Mouse (Mus musculus) left cerebral cortex, postnatal 4 days (tissue): ENCODE measurements around the gene Ralgps1. TPM values are rescaled to one million over a fixed set of nuclear protein-coding genes. Genes with fewer than 3 reads are reported as not detected.

Source experiments
- DNase-seq: peaks from one replicate; pipeline ENCODE4 v3.0.0-alpha.2; 2022
- intact Hi-C: fragments of 180-260 bp; cut with DNase I; formaldehyde crosslinking; loops from one replicate; pipeline ENCODE4 v1.15.1; 2025
- total RNA-seq, 2 experiments: library from RNA; stranded (reverse); gene quantifications; 2 replicates each; pipeline ENCODE4 v1.2.3; 2021

Ralgps1 gene
- total RNA-seq, 2 experiments from 2014 or later, result 117 to 123 TPM

GRCm38 (mm10) chr2:33363890-33364289 lies 7.4 kb downstream of the Ralgps1 start:
- intact Hi-C loops, result no loop called here
- DNase-seq, result no peak

DNA sequence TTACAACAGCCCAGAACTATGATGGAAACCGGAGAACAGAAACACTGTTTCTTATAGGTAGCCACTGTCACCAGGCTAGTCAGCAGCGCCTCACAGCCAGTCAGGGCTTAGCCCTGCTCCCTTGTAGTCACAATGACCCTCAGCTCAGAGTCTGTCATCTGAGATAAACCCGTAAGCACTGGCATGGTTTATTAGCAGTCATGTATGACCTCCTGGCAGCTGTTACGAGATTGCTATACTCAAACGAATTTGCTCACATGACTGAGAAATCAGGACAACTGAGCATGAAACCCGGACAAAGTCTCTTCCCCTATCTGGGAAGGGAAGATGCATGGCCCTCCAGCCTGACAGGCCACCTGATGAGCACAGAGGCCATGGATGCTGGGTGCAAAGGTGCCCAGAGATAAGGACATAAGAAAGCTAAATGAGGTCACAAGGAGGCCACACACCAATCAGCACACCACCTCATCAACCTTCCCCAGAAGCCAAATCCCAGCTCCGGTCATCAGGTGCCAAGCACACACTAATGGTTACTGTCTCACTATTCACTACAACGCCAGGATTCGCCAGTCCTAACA lies 10.1 kb downstream of the Ralgps1 start:
- intact Hi-C loops, result no loop called here

DNA sequence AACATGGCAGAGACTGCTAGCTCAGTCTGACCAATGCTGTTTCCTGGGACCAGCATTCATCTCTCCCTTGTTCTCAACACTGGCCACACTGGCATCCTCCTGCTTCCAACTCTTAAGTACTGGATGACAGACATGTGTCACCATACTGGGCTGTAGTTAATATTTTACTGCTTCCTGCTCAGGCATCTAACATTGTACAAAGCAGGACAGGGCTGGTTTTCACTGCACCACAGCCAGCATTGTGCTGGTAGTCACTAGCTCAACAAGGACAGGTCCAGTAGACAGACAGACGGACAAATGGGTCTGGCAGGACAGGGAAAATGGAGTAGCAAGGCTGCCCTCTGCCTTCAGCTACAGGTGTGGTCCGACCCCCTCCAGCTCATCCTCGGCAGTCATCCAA lies 10.7 kb downstream of the Ralgps1 start:
- no peak for DNase-seq
- intact Hi-C loops, result no loop called here

More for the DNA sequence above, 10.1 kb downstream of the Ralgps1 start:
- no peak for DNase-seq

- DNase-seq, result no peak
- intact Hi-C loops, result no loop called here
Observed at GRCm38 (mm10) chr2:33359184-33359583, 12.1 kb downstream of the Ralgps1 start.

GRCm38 (mm10) chr2:33357250-33357838 lies 13.9 kb downstream of the Ralgps1 start:
- intact Hi-C loops, result no loop called here
- DNase-seq, result no peak

DNA sequence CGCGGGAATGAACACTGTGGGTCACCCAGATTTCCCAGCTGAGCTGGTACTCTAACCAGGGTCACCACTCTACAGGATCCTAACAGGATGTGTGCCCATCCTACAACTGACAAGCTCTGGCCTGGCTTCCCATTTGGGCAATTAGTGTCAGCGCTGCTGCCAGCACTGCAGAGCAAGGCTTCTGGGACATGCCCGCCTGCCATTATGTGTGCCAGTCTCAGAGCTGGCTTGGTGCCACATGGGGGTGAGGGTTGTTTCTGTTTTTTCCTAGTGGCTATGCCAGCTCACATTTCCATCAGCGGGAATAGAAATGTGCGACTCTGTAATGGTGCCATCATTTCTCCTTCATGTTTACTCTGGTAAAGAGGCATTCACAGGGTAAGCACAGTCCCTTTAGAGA lies 15.7 kb downstream of the Ralgps1 start:
- DNase-seq, result peak; percentile 98

GRCm38 (mm10) chr2:33353432-33353831 lies 17.9 kb downstream of the Ralgps1 start:
- no peak for DNase-seq
- intact Hi-C loops, result no loop called here

More for the DNA sequence above, 15.7 kb downstream of the Ralgps1 start:
- intact Hi-C loops, result no loop called here

- DNase-seq, result no peak
- intact Hi-C loops, result no loop called here
Observed at GRCm38 (mm10) chr2:33351449-33351848, 19.8 kb downstream of the Ralgps1 start.

- intact Hi-C loops, result no loop called here
- DNase-seq, result no peak
Observed at GRCm38 (mm10) chr2:33350921-33351320, 20.4 kb downstream of the Ralgps1 start.

- DNase-seq, result no peak
- intact Hi-C loops, result no loop called here
Observed at GRCm38 (mm10) chr2:33349581-33349980, 21.7 kb downstream of the Ralgps1 start.

DNA sequence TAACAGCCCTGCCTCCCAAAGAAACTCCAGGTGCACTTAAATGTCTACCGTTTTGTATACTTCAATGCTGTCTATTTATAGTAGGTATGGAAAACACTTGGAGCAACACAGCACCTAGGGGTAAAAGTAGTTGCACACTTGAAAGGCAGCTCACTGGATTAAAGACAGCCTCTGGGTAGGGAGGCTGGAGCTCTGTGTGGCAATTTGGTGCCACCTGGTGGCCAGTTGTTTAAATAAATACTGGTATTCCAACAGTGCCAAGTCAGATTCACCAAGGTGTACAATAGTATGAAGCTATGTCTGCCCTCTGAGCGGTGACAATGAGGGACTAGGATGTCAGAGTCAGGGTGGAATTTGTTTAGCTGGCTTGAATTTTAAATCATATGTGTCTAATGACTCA lies 22.2 kb downstream of the Ralgps1 start:
- intact Hi-C loops, result no loop called here
- DNase-seq, result peak; percentile 82

DNA sequence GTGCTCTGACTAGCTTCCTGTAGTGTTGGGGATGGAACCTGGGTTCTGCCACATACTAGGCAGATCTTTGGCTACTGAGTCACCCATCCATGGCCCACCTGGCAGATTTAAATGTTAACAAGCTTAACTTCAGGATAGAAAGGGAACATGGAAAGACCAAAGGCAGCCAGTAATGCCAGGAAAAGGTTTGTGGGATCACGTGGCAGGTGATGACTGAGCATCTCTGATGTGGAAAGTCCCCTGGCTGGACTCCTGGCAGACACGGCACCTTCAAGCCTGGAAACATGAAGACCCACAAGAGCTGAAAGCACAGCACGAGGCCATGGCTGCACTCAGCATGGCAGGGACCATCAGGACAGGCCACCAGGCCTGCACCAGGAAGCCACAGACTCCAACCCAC lies 23.0 kb downstream of the Ralgps1 start:
- no peak for DNase-seq
- intact Hi-C loops, result no loop called here

DNA sequence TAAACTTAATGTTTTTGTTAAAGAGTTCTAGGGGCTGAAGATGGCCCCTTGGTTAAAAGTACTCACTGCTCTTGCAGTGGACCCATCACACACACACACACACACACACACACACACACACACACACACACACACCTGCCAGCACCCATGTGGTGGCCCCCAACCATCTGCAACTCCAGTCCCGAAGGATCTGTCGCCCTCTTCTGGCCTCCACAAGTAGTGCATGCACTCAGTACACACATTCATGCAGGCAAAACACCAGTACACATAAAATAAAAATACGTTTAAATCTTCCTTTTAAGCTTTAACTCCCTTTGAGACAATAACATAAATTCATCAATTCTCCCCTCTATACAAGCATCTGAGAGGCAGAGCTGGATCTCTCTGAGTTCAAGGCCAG lies 23.7 kb downstream of the Ralgps1 start:
- peak; percentile 77 for DNase-seq
- intact Hi-C loops, result loop anchor here (2.0 kb wide), 1 partner anchor 193 kb away; no protein-coding TSS in a partner anchor

DNA sequence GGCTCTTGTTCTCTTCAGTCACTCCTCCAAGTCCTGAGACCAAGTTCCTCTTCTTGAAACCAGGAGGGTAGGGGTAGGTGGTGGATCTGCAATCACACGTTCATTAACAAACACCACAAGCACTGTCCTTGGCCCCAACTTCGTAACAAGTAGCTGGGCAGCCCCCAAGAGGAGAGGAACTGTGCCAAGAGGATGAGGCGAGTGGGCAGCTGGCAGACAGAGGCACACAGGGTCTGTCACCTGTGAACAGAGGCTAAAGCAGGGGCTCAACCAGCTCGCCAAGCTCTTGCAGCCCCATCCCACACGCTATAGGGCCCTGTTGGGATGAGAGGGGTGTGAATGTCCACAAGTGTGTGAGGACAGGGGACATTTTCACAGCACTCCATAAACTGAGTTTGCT lies 24.5 kb downstream of the Ralgps1 start:
- intact Hi-C loops, result loop anchor here (2.0 kb wide), 1 partner anchor 192 kb away; no protein-coding TSS in a partner anchor
- peak; percentile 45 for DNase-seq

- intact Hi-C loops, result loop anchor here (2.0 kb wide), 1 partner anchor 191 kb away; no protein-coding TSS in a partner anchor
- DNase-seq, result no peak
Observed at GRCm38 (mm10) chr2:33345956-33346355, 25.3 kb downstream of the Ralgps1 start.

DNA sequence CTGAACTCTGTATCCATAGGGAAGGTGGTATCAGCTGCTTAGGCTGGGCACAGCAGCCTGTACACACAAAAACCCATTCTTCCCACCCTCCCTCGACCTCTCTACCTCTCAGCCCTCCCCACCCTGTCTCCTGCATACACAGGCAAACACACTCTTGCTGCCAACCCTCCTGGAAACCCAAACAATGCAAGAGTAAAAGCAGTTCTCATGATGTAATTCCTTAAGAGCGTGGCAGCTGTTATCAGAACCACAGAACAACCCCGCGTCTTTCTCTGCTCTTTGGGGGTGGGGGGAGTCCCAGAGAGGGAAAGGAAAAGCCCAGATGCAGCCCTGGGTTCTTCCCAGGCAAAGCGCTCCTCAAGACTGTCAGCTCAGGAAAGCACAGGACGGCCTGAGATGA lies 25.8 kb downstream of the Ralgps1 start:
- intact Hi-C loops, result no loop called here
- no peak for DNase-seq

DNA sequence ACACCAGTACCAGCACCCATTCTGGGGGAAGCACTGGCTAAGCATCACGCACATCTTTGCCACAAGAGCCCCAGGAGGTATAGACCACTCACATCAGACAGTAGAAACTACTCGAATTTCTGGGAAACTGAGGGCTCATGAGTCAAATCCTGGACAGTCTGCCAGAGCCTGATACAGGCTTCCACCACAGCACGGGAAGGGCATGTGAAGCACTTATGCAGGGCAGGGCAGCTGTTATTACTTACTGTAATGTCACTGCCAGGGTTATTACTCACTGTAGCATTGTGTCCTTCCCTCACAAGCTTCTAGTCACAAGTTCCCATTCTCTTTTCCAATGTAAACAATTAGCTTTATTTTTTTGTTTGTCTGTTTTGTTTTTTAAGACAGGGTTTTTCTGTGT lies 27.9 kb downstream of the Ralgps1 start:
- no peak for DNase-seq
- intact Hi-C loops, result no loop called here

- intact Hi-C loops, result no loop called here
- no peak for DNase-seq
Observed at GRCm38 (mm10) chr2:33342148-33342547, 29.1 kb downstream of the Ralgps1 start.

DNA sequence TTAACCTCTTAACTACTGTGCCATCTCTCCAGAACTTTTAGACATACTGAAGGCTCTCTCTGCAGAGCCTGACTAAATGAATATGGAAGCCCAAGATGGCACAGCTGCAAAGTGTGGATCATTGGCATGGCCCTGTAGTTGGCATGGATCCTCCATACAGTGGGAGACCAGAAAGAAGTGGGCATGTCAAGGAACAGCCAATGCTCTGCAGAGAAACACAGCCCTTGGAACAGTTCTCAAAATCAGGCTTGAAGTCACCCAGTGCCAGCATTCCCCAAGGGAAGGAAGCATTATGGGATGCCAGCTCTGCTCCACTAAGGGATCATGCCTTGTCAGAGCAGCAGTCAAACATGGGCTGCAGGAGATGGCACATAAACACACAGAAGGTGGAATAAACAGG lies 35.5 kb downstream of the Ralgps1 start:
- peak; percentile 74 for DNase-seq
- intact Hi-C loops, result no loop called here

DNA sequence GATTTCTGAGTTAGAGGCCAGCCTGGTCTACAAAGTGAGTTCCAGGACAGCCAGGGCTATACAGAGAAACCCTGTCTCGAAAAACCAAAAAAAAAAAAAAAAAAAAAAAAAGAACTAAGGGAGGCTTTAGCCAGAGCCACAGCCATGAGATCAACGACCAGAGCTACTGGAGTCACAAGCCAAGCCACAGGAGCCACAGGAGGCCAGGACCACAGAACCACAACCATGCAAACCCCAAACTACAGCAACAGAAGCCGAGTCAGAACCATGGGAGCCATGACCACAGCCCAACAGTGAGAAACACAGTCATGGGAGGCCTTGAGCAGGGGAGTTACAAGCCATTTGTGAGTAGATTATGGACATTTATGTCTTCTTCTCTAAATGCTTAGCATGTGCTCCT lies 41.7 kb downstream of the Ralgps1 start:
- DNase-seq, result no peak
- intact Hi-C loops, result loop anchor here (10.0 kb wide), 1 partner anchor 145 kb away; no protein-coding TSS in a partner anchor

- DNase-seq, result peak; percentile 18
- intact Hi-C loops, result loop anchor here (10.0 kb wide), 1 partner anchor 144 kb away; no protein-coding TSS in a partner anchor
Observed at GRCm38 (mm10) chr2:33328941-33329340, 42.3 kb downstream of the Ralgps1 start.

DNA sequence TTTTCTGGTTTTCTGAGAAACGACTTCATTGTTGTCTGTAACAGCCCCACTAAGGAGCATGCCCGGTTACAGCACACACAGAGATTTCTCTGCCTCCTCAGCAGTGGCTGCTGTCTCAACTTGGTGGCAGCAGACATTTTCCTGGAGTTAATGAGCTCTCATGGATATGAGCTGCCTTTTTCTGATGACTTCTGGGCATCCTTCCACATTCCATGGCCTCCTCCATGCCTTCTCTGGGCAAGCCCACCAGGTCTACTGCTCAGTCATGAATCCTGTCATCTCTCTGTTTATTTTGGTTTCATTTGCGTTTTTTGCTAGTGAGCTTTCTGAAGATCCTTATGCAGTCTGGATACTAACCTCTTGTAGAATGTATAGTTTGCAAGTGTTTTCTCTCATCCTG lies 45.9 kb downstream of the Ralgps1 start:
- intact Hi-C loops, result loop anchor here (10.0 kb wide), 1 partner anchor 141 kb away; no protein-coding TSS in a partner anchor
- DNase-seq, result no peak
